Mouse (Mus musculus): Measurements from ENCODE around the gene Tiam2.

GRCm38 (mm10) chr17:3452571-3453311, 126.4 kb downstream of the Tiam2 start:
- TF ChIP-seq CTCF (IDR thresholded peaks at IDR 0.05; ENCODE audit: extremely low read depth, insufficient read depth, insufficient read length, insufficient replicate concordance) = no peak
- TF ChIP-seq POLR2A (IDR thresholded peaks at IDR 0.05; ENCODE audit: low read depth, low read length) = no peak
